Mouse (Mus musculus): ENCODE data around the gene Enc1. TPM values are rescaled to one million over a fixed set of nuclear protein-coding genes. Genes with fewer than 3 reads are reported as not detected.

Gene Enc1
- polyA plus RNA-seq, 1 experiment = 6.5 TPM

DNA sequence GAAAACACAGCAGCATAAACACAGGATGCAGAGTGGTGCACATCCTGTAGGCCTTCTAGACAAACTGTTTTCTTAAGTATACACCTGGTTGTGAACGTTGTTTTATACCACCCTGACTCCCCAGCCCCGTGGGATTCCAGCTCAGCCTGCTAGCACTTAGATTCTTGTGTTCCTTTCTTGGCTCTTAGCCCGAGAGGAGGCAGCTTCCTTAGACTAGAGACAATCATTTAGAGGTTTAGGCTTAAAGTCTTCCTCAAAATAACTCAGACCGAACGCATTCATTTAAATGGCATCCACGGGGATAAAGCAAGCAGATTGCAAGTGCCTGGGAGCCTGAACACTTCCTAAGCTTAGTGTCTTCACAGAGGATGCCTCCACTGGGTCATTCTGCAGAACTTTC is 1.8 kb downstream of the Enc1 start:
- no peak overlapping the region for H3K4me3 ChIP-seq (replicated peaks; ENCODE audit: control insufficient read depth, low read depth, low read length)
- WGBS = 37% methylated on average over 6 of the region's 6 CpGs
- TF ChIP-seq POLR2A (IDR thresholded peaks at IDR 0.05; ENCODE audit: borderline replicate concordance, control insufficient read depth, low read depth, low read length) (no peak), CTCF (IDR thresholded peaks at IDR 0.05; ENCODE audit: control insufficient read depth, insufficient read depth, low read length) (no peak)
- peaks cover 3% of the 10 kb centered on the region; the same call in 1 of the 2 replicates for H3K4me1 ChIP-seq (ENCODE audit: control insufficient read depth, insufficient read depth, low read length)
- H3K27ac ChIP-seq (ENCODE audit: control insufficient read depth, insufficient read depth, low read depth, low read length, poor library complexity) = no peak overlapping the region

DNA sequence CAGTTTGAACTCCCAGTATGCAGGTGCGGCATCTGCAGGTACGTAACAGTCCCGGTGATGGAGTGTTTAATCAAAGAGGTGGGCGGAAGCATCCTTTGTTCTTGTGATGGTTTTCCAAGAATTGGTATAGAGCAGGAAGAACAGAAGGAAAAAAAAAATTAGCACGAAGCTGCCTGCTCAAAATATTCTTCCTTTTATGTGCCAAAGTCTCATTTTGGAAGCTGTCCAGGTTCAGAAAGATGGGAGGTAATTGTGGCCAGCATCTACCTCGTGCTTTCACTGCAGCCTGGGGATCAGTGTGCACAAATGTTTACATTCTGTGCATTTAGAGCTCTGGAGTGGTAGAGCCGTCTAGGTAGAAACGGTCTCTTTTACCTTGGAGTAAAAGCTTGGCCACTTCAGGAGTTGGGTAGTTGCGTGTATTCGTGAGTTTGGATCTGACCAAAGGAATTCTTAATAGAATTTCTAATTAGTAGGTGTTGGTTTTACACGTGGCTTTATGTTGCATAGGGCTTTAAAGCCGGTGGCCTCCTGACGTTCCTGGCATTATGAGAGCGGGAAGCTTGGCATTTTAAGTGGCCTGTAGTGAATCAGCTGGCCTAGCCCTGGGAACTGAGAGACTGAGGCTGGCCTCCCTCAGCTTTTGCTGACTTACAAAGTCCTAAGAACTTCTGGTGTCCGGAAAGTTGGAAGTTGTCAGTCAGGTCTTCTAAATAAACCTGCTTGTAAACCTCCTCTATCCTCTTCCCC is 3.2 kb downstream of the Enc1 start:
- WGBS = 76% methylated on average over 15 of the region's 15 CpGs
- Histone ChIP-seq H3K4me3 (replicated peaks; ENCODE audit: control insufficient read depth, low read depth, low read length) (no peak overlapping the region), H3K4me1 (ENCODE audit: control insufficient read depth, insufficient read depth, low read length) (peaks cover 3% of the 10 kb centered on the region; the same call in 1 of the 2 replicates), H3K27ac (ENCODE audit: control insufficient read depth, insufficient read depth, low read depth, low read length, poor library complexity) (no peak overlapping the region)
- TF ChIP-seq CTCF (IDR thresholded peaks at IDR 0.05; ENCODE audit: control insufficient read depth, insufficient read depth, low read length) = no peak
- TF ChIP-seq POLR2A (IDR thresholded peaks at IDR 0.05; ENCODE audit: borderline replicate concordance, control insufficient read depth, low read depth, low read length) = no peak

GRCm38 (mm10) chr13:97244712-97245105 is 3.8 kb downstream of the Enc1 start:
- H3K4me1 ChIP-seq (ENCODE audit: control insufficient read depth, insufficient read depth, low read length) = peaks cover 3% of the 10 kb centered on the region; the same call in 1 of the 2 replicates
- no peak overlapping the region for H3K27ac ChIP-seq (ENCODE audit: control insufficient read depth, insufficient read depth, low read depth, low read length, poor library complexity)
- no peak overlapping the region for H3K4me3 ChIP-seq (replicated peaks; ENCODE audit: control insufficient read depth, low read depth, low read length)
- TF ChIP-seq POLR2A (IDR thresholded peaks at IDR 0.05; ENCODE audit: borderline replicate concordance, control insufficient read depth, low read depth, low read length) = no peak
- TF ChIP-seq CTCF (IDR thresholded peaks at IDR 0.05; ENCODE audit: control insufficient read depth, insufficient read depth, low read length) = no peak
- 87% methylated on average over 11 of the region's 11 CpGs for whole genome bisulfite sequencing

- Histone ChIP-seq H3K4me3 (replicated peaks; ENCODE audit: control insufficient read depth, low read depth, low read length) (no peak overlapping the region), H3K4me1 (ENCODE audit: control insufficient read depth, insufficient read depth, low read length) (peaks cover 3% of the 10 kb centered on the region; the same call in 1 of the 2 replicates), H3K27ac (ENCODE audit: control insufficient read depth, insufficient read depth, low read depth, low read length, poor library complexity) (no peak overlapping the region)
- WGBS = 80% methylated on average over 12 of the region's 12 CpGs
- TF ChIP-seq CTCF (IDR thresholded peaks at IDR 0.05; ENCODE audit: control insufficient read depth, insufficient read depth, low read length) = no peak
- TF ChIP-seq POLR2A (IDR thresholded peaks at IDR 0.05; ENCODE audit: borderline replicate concordance, control insufficient read depth, low read depth, low read length) = no peak
Measured at GRCm38 (mm10) chr13:97245157-97245556, 4.3 kb downstream of the Enc1 start.

- TF ChIP-seq CTCF (IDR thresholded peaks at IDR 0.05; ENCODE audit: control insufficient read depth, insufficient read depth, low read length) (no peak), POLR2A (IDR thresholded peaks at IDR 0.05; ENCODE audit: borderline replicate concordance, control insufficient read depth, low read depth, low read length) (no peak)
- Histone ChIP-seq H3K4me1 (ENCODE audit: control insufficient read depth, insufficient read depth, low read length) (peaks cover 3% of the 10 kb centered on the region; the same call in 1 of the 2 replicates), H3K4me3 (replicated peaks; ENCODE audit: control insufficient read depth, low read depth, low read length) (no peak overlapping the region), H3K27ac (ENCODE audit: control insufficient read depth, insufficient read depth, low read depth, low read length, poor library complexity) (no peak overlapping the region)
- 92% methylated on average over 16 of the region's 16 CpGs for WGBS
Measured at GRCm38 (mm10) chr13:97246217-97246616, 5.3 kb downstream of the Enc1 start.

DNA sequence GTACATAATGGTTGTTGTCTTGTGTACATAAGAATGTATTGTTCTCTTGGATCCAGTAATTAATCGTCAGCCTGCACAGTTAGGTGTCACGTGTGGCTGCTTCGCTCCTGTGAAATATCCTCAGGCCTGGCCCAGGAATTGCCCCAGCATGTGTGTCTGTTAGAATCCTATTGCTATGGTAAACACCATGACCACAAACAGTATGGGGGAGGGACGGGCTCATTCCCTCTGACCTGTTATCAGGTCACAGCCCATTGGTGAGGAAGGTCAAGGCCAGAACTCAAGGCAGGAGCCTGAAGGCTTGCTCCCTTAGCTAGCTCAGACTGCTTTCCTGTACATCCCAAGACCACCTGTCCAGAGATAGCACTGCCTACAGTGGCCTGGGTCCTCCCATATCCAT is 6.8 kb downstream of the Enc1 start:
- H3K4me1 ChIP-seq (ENCODE audit: control insufficient read depth, insufficient read depth, low read length) = no peaks in the 10 kb centered on the region
- WGBS = 85% methylated on average over 4 of the region's 4 CpGs

DNA sequence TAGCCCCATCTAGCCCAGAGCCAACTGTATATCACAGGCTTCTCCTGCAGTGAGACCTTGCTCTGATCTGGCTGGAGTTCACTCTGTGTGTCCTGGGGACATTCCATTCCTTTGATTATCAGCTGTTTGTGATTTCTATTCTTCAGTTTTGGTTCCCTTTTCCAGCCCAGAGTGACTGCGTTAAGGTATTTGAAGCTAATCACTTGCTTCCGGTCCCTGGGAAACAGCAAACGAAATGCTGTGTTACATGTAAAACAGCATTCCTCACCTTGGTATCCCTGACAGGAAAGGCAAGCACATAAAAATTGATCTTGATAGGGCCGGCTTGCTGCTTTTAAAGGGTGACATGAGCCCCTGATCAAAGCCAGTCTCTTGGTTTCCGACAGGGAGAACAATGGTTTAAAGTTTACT is 8.2 kb downstream of the Enc1 start:
- no peaks in the 10 kb centered on the region; the same call in 1 of the 2 replicates for H3K4me1 ChIP-seq (ENCODE audit: control insufficient read depth, insufficient read depth, low read length)
- 64% methylated on average over 5 of the region's 5 CpGs for WGBS

More for the DNA sequence above, 6.8 kb downstream of the Enc1 start:
- Histone ChIP-seq H3K4me3 (replicated peaks; ENCODE audit: control insufficient read depth, low read depth, low read length) (no peak overlapping the region), H3K27ac (ENCODE audit: control insufficient read depth, insufficient read depth, low read depth, low read length, poor library complexity) (no peak overlapping the region)
- TF ChIP-seq POLR2A (IDR thresholded peaks at IDR 0.05; ENCODE audit: borderline replicate concordance, control insufficient read depth, low read depth, low read length) (no peak), CTCF (IDR thresholded peaks at IDR 0.05; ENCODE audit: control insufficient read depth, insufficient read depth, low read length) (no peak)

DNA sequence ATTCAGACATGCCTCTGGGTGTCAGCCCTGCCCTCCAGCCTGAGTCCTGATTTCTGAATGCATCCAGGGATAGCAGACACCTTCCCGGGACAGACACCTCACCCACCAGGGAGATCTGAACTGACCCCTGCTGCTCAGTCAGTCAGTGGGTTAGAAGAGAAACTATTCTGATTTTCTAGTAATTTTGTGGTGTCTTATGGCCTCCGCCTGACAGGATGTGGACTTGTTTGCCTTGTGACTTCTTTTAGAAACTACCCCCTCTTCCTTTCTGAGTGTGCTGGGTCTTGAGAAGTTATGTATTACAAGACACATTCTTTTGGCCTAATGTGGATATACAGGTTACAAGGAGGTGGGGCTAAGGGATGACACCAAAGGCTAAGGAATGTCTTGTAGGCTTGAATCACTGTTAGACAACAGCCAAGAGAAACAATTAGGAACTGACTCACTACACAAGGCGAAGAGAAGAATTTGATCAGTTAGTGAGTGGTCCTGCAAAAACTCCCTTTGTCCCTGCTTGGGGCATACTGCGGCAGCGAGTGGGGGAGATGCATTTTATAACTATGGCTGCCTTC is 8.7 kb downstream of the Enc1 start:
- Histone ChIP-seq H3K4me3 (replicated peaks; ENCODE audit: control insufficient read depth, low read depth, low read length) (no peak overlapping the region), H3K27ac (ENCODE audit: control insufficient read depth, insufficient read depth, low read depth, low read length, poor library complexity) (no peak overlapping the region), H3K4me1 (ENCODE audit: control insufficient read depth, insufficient read depth, low read length) (no peaks in the 10 kb centered on the region; the same call in 1 of the 2 replicates)
- no peak for TF ChIP-seq POLR2A (IDR thresholded peaks at IDR 0.05; ENCODE audit: borderline replicate concordance, control insufficient read depth, low read depth, low read length)
- WGBS = 77% methylated on average over 5 of the region's 5 CpGs

More for the DNA sequence above, 8.2 kb downstream of the Enc1 start:
- no peak overlapping the region for H3K27ac ChIP-seq (ENCODE audit: control insufficient read depth, insufficient read depth, low read depth, low read length, poor library complexity)
- no peak overlapping the region for H3K4me3 ChIP-seq (replicated peaks; ENCODE audit: control insufficient read depth, low read depth, low read length)
- TF ChIP-seq CTCF (IDR thresholded peaks at IDR 0.05; ENCODE audit: control insufficient read depth, insufficient read depth, low read length) (no peak), POLR2A (IDR thresholded peaks at IDR 0.05; ENCODE audit: borderline replicate concordance, control insufficient read depth, low read depth, low read length) (no peak)

All from bone marrow, adult 2 months (tissue).